Mouse (Mus musculus): ENCODE data around the gene Frmd6.

GRCm38 (mm10) chr12:70825651-70826317 lies 470 bp downstream of the Frmd6 start:
- TF ChIP-seq CTCF (IDR thresholded peaks at IDR 0.05; ENCODE audit: extremely low read depth, insufficient read length, insufficient replicate concordance, low read depth, low read length), result no peak; the same call in 1 of the 2 replicates
- no peak for TF ChIP-seq POLR2A (IDR thresholded peaks at IDR 0.05; ENCODE audit: low read depth, low read length)
